ENCODE assay signal across 11 mouse cellular contexts in the genomic region with DNA sequence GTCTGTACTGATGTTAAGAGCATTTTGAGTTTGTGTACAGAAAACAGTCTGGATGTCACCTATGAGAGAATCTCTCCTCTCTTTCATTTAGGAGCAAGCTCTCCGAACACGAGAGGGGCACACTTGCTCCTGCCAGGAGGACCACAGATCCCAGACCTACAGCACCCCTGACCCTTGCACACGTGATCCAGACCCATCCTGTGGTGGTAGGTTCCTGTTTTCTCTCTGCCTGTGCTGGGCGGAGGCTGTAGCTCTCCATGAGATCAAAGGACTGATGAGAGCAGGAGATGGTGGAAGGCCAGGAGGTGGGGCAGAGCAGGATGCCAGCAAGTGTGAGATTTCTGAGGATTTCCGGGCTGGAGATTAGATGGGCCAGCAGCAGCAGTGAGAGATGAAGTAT.
DNase-seq lines count a peak whose midpoint lies in the region.
"Had no signal": no experiment of that assay in that cellular context is flagged by ENCODE, and none has a peak within 500 bp of the region (broad histone marks: within the 10 kb centered on the region; RNA-seq: fewer than 3 reads in every experiment).

No protein-coding gene starts in this region.

- peak; percentile 17 for DNase-seq in 416B (ENCODE audit: low read depth)
- DNase-seq in T-cell, adult 2 months (ENCODE audit: low spot score): peak; percentile 5
- DNase-seq in induced T-regulatory cell, adult 2 months (ENCODE audit: low read depth): peak; percentile 12
- peak; percentile 5 to 12 for DNase-seq in natural killer cell, adult 2 months (ENCODE audit: low spot score in 2 of 2)
- DNase-seq in embryo, embryonic 9.5 days (ENCODE audit: extremely low spot score): no peak
- DNase-seq in kidney, postnatal 36 days: no peak
- DNase-seq: cerebellum, adult 8-10 months; cerebellum, postnatal 14 days; gastrocnemius, postnatal 14 days; heart, postnatal 10 days; heart, postnatal 4 days had no signal

Comparison
In these comparisons a context has a peak if more than half of its experiments do, and no peak if none do; other contexts are left out.
1. DNase-seq: peak in 416B (single experiment), T-cell, adult 2 months (single experiment), induced T-regulatory cell, adult 2 months (single experiment) and natural killer cell, adult 2 months (2 of 2); none in embryo, embryonic 9.5 days (single experiment) and kidney, postnatal 36 days (0 of 2).